Mouse (Mus musculus) kidney, postnatal 0 days (tissue): ENCODE results near the gene Slc7a7. TPM values are rescaled to one million over a fixed set of nuclear protein-coding genes. Genes with fewer than 3 reads are reported as not detected.

Experiments
- ATAC-seq: fragments of 200-750 bp; cut with Nextera tagmentation; replicated peaks from 2 replicates; pipeline ENCODE4 v1.8.0; 2017; ENCODE audit warnings: low read depth, moderate number of reproducible peaks, moderate TSS enrichment, moderate library complexity; ENCODE audit not compliant: low FRiP score
- DNase-seq: peaks from one replicate; pipeline ENCODE4 v3.0.0-alpha.2; 2016; ENCODE audit warnings: low spot score
- H3K27ac ChIP-seq: fragments of 300-500 bp; sonication (generic); 2 replicates; pipeline ENCODE4 v1.5.1; 2014; ENCODE audit warnings: mild to moderate bottlenecking
- H3K27me3 ChIP-seq: fragments of 300-500 bp; sonication (generic); 2 replicates; pipeline ENCODE4 v1.6.1; 2014; ENCODE audit warnings: low read length, mixed read lengths; ENCODE audit not compliant: insufficient read depth
- H3K36me3 ChIP-seq: fragments of 300-500 bp; sonication (generic); 2 replicates; pipeline ENCODE4 v1.6.1; 2014; ENCODE audit warnings: low read length, mixed read lengths; ENCODE audit not compliant: insufficient read depth
- H3K4me1 ChIP-seq: fragments of 300-500 bp; sonication (generic); replicated peaks from 2 replicates; pipeline ENCODE4 v1.6.1; 2014; ENCODE audit warnings: antibody characterized with exemption, low read length, mixed read lengths; ENCODE audit not compliant: insufficient read depth
- H3K4me2 ChIP-seq: fragments of 300-500 bp; sonication (generic); 2 replicates; pipeline ENCODE4 v1.6.1; 2014; ENCODE audit warnings: mild to moderate bottlenecking, low read length, moderate library complexity, mixed read lengths
- H3K4me3 ChIP-seq: fragments of 300-500 bp; sonication (generic); replicated peaks from 2 replicates; pipeline ENCODE4 v1.5.1; 2014; ENCODE audit warnings: low read depth, low read length
- H3K9ac ChIP-seq: fragments of 300-500 bp; sonication (generic); 2 replicates; pipeline ENCODE4 v1.6.1; 2014; ENCODE audit warnings: low read depth, low read length
- H3K9me3 ChIP-seq: fragments of 300-500 bp; sonication (generic); replicated peaks from 2 replicates; pipeline ENCODE4 v1.6.1; 2016; ENCODE audit warnings: low read length, inconsistent platforms, mixed read lengths
- CTCF ChIP-seq: IDR thresholded peaks from 2 replicates; pipeline ENCODE4 v1.5.1; 2016; ENCODE audit warnings: antibody characterized with exemption, low read depth, mild to moderate bottlenecking, moderate library complexity
- WGBS: fragments of 180-500 bp; shearing (Covaris S2); extraction: QIAGEN DNeasy Blood & Tissue Kit; methylation state at CpG from one replicate; pipeline ENCODE4 v1.1.7; 2014; 5-methylcytosine and 5-hydroxymethylcytosine counted together
- polyA plus RNA-seq: library from polyadenylated mRNA; unstranded; fragments of >200 nt; fragmentation: Nextera tagmentation; extraction: Ambion mirVana; gene quantifications from 2 replicates; pipeline ENCODE4 v1.2.1, GENCODE M21; 2015

The Slc7a7 gene
- polyA plus RNA-seq, 1 experiment from 2014 or later = 27.8 TPM

DNA sequence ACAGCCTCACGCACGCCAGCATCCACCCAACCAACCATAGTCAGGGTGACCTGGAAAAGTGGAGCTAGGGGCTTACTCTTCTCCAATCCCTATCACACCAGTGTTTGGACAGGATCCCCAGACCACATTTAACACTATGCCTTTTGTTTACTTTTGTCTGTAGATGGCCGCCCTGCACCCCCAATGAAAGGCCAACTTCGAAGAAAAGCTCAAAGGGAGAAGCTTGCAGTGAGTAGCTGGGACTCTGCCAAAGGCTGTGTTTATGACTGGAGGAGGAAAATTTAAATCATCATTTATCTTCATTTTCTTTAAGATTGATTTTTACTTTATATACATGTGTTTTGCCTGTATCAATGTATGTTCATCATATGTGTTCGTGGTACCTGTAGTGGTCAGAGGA lies 10.8 kb upstream of the Slc7a7 start:
- peaks cover 17% of the 10 kb centered on the region for H3K4me1 ChIP-seq
- no peak for TF ChIP-seq CTCF
- 85% methylated on average over 5 of the region's 5 CpGs for WGBS
- no peak overlapping the region for H3K4me2 ChIP-seq
- no peaks in the 10 kb centered on the region for H3K27me3 ChIP-seq
- no peak overlapping the region for H3K27ac ChIP-seq
- H3K4me3 ChIP-seq = no peak overlapping the region
- no peaks in the 10 kb centered on the region for H3K9me3 ChIP-seq
- DNase-seq (no peak), ATAC-seq (no peak)
- no peak overlapping the region for H3K9ac ChIP-seq
- H3K36me3 ChIP-seq = 0 out of 2 replicates have a peak, but pooled peaks cover 6% of the 10 kb centered on the region

DNA sequence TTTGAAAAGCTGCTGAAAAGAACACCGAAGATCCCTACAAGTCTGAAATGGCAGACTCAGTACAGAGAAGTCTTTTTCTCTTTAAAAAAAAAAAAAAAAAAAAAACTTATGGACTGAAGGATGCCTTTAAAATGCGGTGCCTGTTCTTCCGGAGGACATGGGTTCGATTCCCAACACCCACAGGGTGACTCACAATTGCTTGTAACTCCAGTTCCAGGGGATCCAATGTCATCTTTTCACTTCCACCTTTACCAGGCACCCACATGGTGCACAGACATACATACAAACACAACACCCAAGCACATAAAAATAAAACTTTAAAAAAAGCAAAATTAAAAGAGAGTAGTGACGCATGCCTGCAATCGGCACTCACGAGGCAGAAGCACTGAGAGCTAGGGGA lies 10.1 kb upstream of the Slc7a7 start:
- Histone ChIP-seq H3K27ac (no peak overlapping the region), H3K4me2 (peak overlapping the region; percentile 69), H3K4me1 (peaks cover 17% of the 10 kb centered on the region), H3K4me3 (peak overlapping the region; percentile 82), H3K9ac (no peak overlapping the region), H3K9me3 (no peaks in the 10 kb centered on the region), H3K27me3 (no peaks in the 10 kb centered on the region), H3K36me3 (0 out of 2 replicates have a peak, but pooled peaks cover 6% of the 10 kb centered on the region)
- DNase-seq (no peak), ATAC-seq (no peak)
- WGBS = 87% methylated on average over 7 of the region's 7 CpGs
- TF ChIP-seq CTCF = no peak

- under 1% methylated on average over 48 of the region's 48 CpGs for WGBS
- DNase-seq = peak; percentile 97
- H3K9ac ChIP-seq = peak within 1 kb of the TSS; percentile 85
- peak within 1 kb of the TSS; percentile 82 for H3K4me3 ChIP-seq
- peak within 1 kb of the TSS; percentile 69 for H3K4me2 ChIP-seq
- peak within 1 kb of the TSS; percentile 83 for H3K27ac ChIP-seq
- peak; percentile 62 for ATAC-seq
- no peaks in the 10 kb centered on the region for H3K27me3 ChIP-seq
- 0 out of 2 replicates have a peak, but pooled peaks cover 6% of the 10 kb centered on the region for H3K36me3 ChIP-seq
- peaks cover 17% of the 10 kb centered on the region for H3K4me1 ChIP-seq
- no peak for TF ChIP-seq CTCF
- H3K9me3 ChIP-seq = no peaks in the 10 kb centered on the region
Measured at GRCm38 (mm10) chr14:54426689-54427398, 9.3 kb upstream of the Slc7a7 start, which contains the start of gene Mrpl52. Mrpl52 (plus strand) TSS chr14:54426909.

GRCm38 (mm10) chr14:54426003-54426688 lies 8.6 kb upstream of the Slc7a7 start:
- no peak for ATAC-seq
- Histone ChIP-seq H3K4me2 (peak overlapping the region; percentile 69), H3K36me3 (0 out of 2 replicates have a peak, but pooled peaks cover 6% of the 10 kb centered on the region), H3K4me3 (peak overlapping the region; percentile 82), H3K4me1 (peaks cover 16% of the 10 kb centered on the region), H3K9ac (peak overlapping the region; percentile 85), H3K27ac (peak overlapping the region; percentile 83), H3K9me3 (no peaks in the 10 kb centered on the region), H3K27me3 (no peaks in the 10 kb centered on the region)
- WGBS = 33% methylated on average over 14 of the region's 14 CpGs
- DNase-seq = no peak
- TF ChIP-seq CTCF = no peak

DNA sequence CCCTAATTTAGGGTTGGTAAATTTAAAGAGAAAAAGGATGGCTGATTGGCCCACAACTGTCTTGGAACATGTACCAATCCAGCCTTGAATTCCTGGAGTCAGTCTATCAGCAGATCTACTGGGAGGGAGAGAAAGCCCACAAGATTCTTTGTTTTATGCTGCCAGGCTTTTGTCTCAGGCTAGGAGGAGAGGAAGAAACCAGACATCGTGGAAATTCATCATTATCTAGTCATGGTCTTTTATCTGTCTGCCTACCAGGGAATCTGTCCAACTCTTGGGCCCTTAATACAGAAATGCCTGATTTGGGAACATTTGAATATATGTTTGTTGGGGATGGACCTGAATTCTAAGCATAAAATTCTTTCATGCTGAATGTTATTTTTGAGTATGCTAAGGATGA lies 8.0 kb upstream of the Slc7a7 start:
- H3K4me2 ChIP-seq = no peak overlapping the region
- WGBS = 84% methylated on average over 1 of the region's 1 CpGs

GRCm38 (mm10) chr14:54424634-54425033 lies 7.1 kb upstream of the Slc7a7 start:
- no peaks in the 10 kb centered on the region for H3K9me3 ChIP-seq
- H3K27ac ChIP-seq = no peak overlapping the region
- H3K4me2 ChIP-seq = no peak overlapping the region
- WGBS = 75% methylated on average over 1 of the region's 1 CpGs
- 0 out of 2 replicates have a peak, but pooled peaks cover 5% of the 10 kb centered on the region for H3K36me3 ChIP-seq
- H3K4me1 ChIP-seq = peaks cover under 1% of the 10 kb centered on the region; the same call in 1 of the 2 replicates
- H3K27me3 ChIP-seq = no peaks in the 10 kb centered on the region
- H3K4me3 ChIP-seq = no peak overlapping the region
- no peak for TF ChIP-seq CTCF
- no peak overlapping the region for H3K9ac ChIP-seq
- DNase-seq = no peak
- ATAC-seq = no peak

More for the DNA sequence above, 8.0 kb upstream of the Slc7a7 start:
- Histone ChIP-seq H3K4me1 (peaks cover 10% of the 10 kb centered on the region), H3K27me3 (no peaks in the 10 kb centered on the region), H3K36me3 (0 out of 2 replicates have a peak, but pooled peaks cover 6% of the 10 kb centered on the region), H3K27ac (no peak overlapping the region), H3K4me3 (no peak overlapping the region), H3K9ac (no peak overlapping the region), H3K9me3 (no peaks in the 10 kb centered on the region)
- no peak for TF ChIP-seq CTCF
- DNase-seq (no peak), ATAC-seq (no peak)
